Mouse (Mus musculus) mouse trophoblast stem cell (cell line): ENCODE data around the gene Tmem52b.

Experiments used
- in situ Hi-C, 2 experiments: fragments of 300-500 bp; cut with MseI, MboI; formaldehyde crosslinking; loops; 2 replicates in 1 of 2; 3 replicates in 1 of 2; pipeline ENCODE4 v1.15.1; 2025

The Tmem52b gene

DNA sequence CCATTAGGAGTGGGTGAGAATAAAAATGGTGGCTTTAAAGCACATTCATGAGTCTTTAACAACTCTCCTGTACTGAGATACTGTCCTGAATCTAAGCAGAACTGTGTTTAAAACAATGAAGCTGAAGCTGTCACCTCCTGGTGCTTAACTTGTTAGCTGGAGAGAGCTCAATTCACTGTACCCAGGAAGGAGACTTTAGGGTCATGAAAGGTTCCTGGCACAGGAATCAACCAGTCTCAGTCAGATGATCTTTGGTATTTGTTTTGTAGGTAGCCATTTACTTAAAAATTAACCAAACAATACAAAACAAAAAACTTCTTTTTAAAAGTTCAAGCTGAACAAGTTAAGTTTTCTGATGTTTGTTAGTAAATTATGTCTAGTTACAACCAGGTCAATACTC is 17.9 kb downstream of the Tmem52b start:
- in situ Hi-C loops: loop anchor here in 1 of 2 experiments (25.0 kb wide), 1 partner anchor 693 kb away; the partner anchor contains the start of genes Gm44511 and Klrb1b

- in situ Hi-C loops: loop anchor here in 1 of 2 experiments (25.0 kb wide), 1 partner anchor 695 kb away; the partner anchor contains the start of genes Gm44511 and Klrb1b
These were observed 20.2 kb downstream of the Tmem52b start for GRCm38 (mm10) chr6:129532556-129532941.

DNA sequence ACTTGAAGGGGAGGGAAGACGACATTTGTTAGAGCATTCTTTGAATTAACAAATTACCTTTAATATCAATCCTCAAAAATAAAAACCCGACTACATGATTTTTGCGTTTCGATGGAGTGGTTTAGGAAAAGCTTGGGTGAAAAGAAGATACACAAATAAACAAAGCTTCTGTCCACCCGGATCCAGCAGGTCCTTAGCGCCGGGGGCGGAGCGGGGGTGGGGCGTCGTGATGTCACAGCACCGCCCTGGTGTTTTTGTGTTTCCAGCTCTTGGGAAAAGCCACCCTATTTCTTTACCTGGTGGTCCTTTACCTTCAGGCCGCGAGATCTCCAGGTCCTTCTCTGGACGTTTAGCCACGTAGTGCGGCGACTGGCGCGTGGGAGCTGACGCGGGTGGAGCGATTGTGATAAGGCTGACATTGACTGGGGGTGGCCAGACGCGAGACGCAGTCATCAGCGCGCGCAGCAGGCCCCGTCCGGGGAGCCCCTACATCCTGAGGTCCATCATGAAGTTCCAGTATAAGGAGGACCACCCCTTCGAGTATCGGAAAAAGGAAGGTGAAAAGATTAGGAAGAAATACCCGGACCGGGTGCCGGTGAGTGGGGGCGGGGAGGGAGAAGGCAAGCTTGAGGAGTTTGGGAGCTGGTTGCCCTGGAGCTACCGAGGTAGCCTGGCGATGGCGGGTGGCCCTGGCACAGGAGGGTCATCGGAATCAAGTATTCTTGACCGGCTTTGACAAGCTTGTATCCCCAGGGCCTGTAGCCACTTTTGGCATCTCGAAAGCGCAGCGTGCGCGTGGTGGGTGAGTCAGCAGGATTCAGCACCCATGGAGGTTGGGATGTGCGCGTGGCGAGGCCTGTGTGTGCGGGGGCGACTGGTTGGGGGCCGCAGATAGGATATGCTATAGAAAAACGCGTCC is 20.8 kb downstream of the Tmem52b start, which contains the start of gene Gabarapl1:
TSS of gene Gabarapl1 (plus strand) at position 219 of the 919 bp plus-strand sequence.
- in situ Hi-C loops: loop anchor here in 1 of 2 experiments (25.0 kb wide), 1 partner anchor 696 kb away; the partner anchor contains the start of genes Gm44511 and Klrb1b

DNA sequence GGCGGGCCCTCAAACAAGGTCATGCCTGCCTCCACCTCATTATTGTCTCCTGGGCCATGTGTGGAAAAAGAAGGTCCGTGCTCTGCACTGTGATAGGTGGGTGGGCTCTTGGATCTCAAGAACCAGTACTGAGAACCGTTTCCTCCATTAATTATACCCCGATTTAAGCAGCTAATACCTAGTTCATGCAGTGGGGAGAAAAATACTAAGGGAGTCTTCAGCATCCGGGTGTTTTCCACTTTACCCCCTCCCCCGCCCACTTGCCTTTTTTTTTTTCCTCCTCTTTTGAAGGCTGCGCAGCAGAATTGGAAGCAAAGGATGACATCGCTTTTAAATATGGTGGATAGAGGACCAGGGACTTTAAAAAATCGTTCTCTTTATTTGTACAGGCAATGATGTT is 21.7 kb downstream of the Tmem52b start:
- in situ Hi-C loops: loop anchor here in 1 of 2 experiments (25.0 kb wide), 1 partner anchor 697 kb away; the partner anchor contains the start of genes Gm44511 and Klrb1b

DNA sequence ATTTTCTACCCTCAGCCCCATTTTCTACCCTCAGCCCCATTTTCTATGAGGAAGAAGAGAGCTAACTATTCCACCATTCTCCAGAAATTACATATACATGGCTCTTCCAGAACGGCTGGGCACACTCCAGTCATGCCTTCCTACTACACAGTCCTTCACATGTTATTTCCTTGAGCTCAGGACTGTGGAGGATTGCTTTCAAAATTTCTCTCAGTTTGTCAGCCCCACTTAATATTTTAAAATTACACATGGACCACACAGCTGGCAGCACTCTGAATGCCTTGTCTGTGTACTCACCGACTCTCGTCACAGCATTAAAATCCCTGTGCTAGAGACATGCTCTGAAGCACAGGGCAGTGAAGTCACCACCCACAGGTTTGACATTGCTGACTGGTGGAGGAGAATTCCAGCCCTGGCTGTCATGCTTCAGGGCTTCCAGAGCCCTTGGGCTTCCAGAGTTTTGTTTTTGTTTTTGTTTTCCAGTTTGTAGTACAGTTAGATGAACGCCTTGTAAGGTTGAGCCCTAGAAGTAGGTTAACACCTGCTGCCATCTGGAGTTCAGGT is 22.4 kb downstream of the Tmem52b start:
- in situ Hi-C loops: loop anchor here in 1 of 2 experiments (25.0 kb wide), 1 partner anchor 697 kb away; the partner anchor contains the start of genes Gm44511 and Klrb1b

- in situ Hi-C loops: loop anchor here in 1 of 2 experiments (25.0 kb wide), 1 partner anchor 698 kb away; the partner anchor contains the start of genes Gm44511 and Klrb1b
These were observed 23.4 kb downstream of the Tmem52b start for GRCm38 (mm10) chr6:129535723-129536122.

DNA sequence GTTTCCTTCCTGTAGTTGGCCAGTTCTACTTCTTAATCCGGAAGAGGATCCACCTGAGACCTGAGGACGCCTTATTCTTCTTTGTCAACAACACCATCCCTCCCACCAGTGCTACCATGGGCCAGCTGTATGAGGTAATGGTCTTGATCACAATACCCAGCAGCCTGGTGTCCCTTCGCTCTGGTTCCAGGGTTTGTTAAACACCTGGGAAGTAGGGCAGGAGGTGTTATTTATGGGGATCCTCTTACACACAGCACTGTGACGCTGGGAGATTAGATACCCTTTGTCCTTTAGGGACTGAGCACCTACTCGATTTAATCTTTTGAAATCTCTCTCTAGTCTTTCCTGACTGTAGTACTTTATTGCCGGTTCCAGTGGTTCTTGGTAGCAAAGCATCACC is 26.2 kb downstream of the Tmem52b start:
- in situ Hi-C loops: loop anchor here in 1 of 2 experiments (25.0 kb wide), 1 partner anchor 701 kb away; the partner anchor contains the start of genes Gm44511 and Klrb1b

GRCm38 (mm10) chr6:129541931-129542330 is 29.6 kb downstream of the Tmem52b start:
- in situ Hi-C loops: loop anchor here in 1 of 2 experiments (25.0 kb wide), 1 partner anchor 705 kb away; the partner anchor contains the start of genes Gm44511 and Klrb1b

DNA sequence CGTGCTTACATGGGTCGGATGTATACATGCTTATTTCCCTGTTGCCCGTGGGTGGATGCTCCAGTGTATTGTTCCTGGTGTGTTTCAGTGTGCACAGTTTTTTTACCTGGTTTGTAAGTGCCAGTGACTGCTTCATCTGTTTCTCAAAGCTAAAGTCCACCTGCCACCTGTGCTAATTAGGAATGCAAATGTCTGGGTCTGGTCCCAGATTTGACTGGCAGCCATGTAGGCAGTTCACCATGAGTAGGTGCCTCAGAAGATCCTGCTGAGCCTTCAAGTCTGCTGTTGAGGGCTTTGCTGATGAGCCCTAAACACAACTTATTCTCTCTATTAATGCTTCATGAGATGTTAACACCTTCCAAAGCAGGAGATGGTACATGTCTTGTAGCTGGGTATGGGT is 30.2 kb downstream of the Tmem52b start:
- in situ Hi-C loops: loop anchor here in 1 of 2 experiments (25.0 kb wide), 1 partner anchor 705 kb away; the partner anchor contains the start of genes Gm44511 and Klrb1b

DNA sequence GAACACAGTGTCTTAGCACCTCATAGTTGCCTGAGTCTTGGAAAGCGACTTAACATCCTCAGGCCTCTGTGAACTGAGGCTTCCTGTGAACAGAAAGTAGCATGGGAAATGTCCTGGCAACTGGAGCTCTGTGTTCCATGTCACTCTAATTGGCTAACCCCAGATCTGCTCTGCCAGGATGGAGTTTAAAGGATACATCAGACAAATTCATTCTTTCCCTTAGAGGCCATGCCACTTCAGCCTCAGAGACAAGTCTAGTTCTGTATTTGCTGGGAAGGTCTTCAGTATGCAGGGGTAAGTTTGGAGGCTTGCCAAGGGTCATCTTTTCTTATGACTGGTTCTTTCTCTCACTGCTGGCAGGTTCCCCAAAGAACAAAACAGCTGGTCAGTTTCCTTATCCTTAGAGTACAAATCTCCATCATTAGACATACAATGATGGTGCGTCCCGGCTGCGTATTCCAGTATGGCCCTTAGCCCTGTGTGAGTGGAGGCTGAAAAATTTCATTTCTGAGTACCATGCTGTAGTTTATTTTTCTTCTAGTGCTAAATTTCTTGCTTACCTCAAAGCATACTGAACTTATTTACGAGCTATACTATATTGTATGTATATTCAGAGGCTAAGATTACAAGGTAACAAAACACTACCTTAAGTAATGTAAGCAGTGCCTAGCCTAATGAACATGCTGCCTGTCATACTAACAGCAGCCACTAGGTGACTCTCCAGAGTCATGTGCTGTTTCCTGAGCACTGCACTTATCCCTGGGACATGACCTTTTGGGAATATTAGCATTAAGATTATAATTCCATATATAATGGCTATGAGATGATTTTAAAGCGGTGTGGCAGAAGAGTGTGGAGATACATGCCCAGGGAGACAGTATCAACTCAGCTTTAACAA is 31.6 kb downstream of the Tmem52b start:
- in situ Hi-C loops: loop anchor here in 1 of 2 experiments (25.0 kb wide), 1 partner anchor 707 kb away; the partner anchor contains the start of genes Gm44511 and Klrb1b

- in situ Hi-C loops: loop anchor here in 1 of 2 experiments (25.0 kb wide), 1 partner anchor 710 kb away; the partner anchor contains the start of genes Gm44511 and Klrb1b
These were observed 34.9 kb downstream of the Tmem52b start for GRCm38 (mm10) chr6:129547277-129547676.

DNA sequence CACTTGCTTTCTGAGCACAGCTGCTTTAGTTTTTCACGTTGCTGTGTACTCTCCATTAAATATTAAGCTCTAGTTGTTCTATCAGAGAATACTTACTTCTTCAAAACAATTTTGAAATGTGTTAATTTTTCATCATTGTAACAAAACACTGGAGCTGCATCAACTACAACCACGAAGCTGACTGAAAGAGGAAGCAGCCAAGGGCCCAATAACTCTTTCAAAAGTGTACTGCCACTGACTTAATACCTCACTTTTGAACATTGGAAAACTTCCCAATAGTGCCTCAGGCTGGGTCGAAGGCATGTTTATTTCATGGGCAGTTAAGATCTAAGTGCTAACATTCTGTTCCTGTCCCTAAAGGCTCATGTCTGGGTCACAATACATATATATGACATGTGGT is 35.7 kb downstream of the Tmem52b start:
- in situ Hi-C loops: loop anchor here in 1 of 2 experiments (25.0 kb wide), 1 partner anchor 711 kb away; the partner anchor contains the start of genes Gm44511 and Klrb1b

GRCm38 (mm10) chr6:129557298-129558023 is 45.1 kb downstream of the Tmem52b start:
- in situ Hi-C loops: no loop called here

DNA sequence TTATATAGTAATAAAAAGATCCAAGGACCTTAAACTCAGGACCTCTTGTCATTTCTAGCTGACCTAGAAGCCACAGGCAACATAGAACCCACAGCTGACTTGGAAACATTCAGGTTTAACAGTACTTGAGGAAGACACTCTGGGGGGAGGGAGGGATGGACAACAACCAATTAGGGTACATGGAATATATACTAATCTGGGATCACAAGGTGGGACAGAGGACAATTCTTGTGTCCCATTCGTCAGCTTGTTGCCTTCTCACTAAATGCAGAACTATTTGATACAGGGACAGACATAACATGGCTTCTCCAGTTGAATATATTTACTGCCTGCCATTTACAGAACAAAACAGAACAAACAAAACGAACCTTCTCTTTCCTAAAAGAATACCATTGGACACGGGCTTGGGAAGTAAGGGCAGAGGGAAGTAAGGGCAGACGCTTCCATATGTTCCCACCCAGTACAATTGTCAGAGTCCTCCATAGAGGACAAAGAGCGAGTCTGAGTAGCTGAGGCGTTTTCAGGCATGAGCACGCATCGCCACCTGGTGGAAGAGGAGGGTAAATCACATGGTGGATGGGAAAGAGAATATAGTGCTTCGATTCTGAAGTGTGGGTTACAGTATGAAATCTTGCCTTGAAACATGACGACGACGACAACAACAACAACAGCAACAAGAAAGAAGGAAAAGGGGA is 46.7 kb downstream of the Tmem52b start:
- in situ Hi-C loops: no loop called here

DNA sequence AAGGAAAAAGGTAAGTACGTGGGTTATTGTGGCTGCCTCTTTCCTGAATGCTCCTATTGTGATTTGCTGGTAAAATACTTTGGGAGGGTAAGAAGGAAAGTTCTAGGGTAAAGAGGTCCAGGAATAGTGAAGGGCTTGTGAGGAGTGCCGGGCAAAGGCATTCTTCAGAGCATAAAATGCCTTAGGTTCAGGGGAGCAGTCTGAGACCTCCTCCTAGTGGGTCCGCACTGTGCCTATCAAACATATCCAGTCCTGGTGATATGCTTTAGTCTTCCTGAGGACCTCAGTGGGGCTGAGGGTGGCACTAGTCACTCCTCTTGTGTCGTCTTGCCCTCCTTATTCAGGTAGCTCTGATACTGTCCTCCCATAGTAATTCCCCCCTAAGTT is 47.3 kb downstream of the Tmem52b start:
- in situ Hi-C loops: no loop called here

GRCm38 (mm10) chr6:129565257-129565656 is 52.9 kb downstream of the Tmem52b start:
- in situ Hi-C loops: no loop called here
